Mouse (Mus musculus) spleen, adult 2 months (tissue): Measurements from ENCODE around the gene Runx1. TPM values are rescaled to one million over a fixed set of nuclear protein-coding genes. Genes with fewer than 3 reads are reported as not detected.

Source experiments
- DNase-seq, 2 experiments: peaks; one replicate each; pipeline versions ENCODE4 v3.0.0 to v3.0.0-alpha.2; 2012 to 2021; ENCODE audit warnings: low spot score in 2 of 2, low read depth in 1 of 2
- H3K27ac ChIP-seq: fragments of 200-500 bp; 2 replicates; pipeline ENCODE4 v1.5.1; 2012; ENCODE audit warnings: low read length, inconsistent platforms; ENCODE audit not compliant: insufficient read depth
- H3K27me3 ChIP-seq: fragments of 200-500 bp; 2 replicates; pipeline ENCODE4 v1.6.1; 2012; ENCODE audit warnings: mild to moderate bottlenecking, moderate library complexity, low read length, inconsistent platforms; ENCODE audit not compliant: control insufficient read depth, insufficient read depth
- H3K36me3 ChIP-seq: fragments of 200-500 bp; 2 replicates; pipeline ENCODE4 v1.6.1; 2012; ENCODE audit warnings: mild to moderate bottlenecking, low read length, inconsistent platforms; ENCODE audit not compliant: control insufficient read depth, insufficient read depth
- H3K4me1 ChIP-seq: fragments of 200-500 bp; 2 replicates; pipeline ENCODE4 v1.6.1; 2011; ENCODE audit warnings: inconsistent platforms; ENCODE audit not compliant: control insufficient read depth, insufficient read depth, insufficient read length
- H3K4me3 ChIP-seq: fragments of 200-500 bp; 2 replicates; pipeline ENCODE4 v1.5.1; 2011; ENCODE audit warnings: mild to moderate bottlenecking, inconsistent platforms; ENCODE audit not compliant: insufficient read depth, insufficient read length; ENCODE audit errors: extremely low read depth
- CTCF ChIP-seq: fragments of 200-500 bp; IDR thresholded peaks from 2 replicates; pipeline ENCODE4 v1.5.1; 2011; ENCODE audit warnings: mild to moderate bottlenecking, inconsistent platforms; ENCODE audit not compliant: insufficient read depth, insufficient read length, insufficient replicate concordance; ENCODE audit errors: extremely low read depth
- POLR2A ChIP-seq: fragments of 200-500 bp; IDR thresholded peaks from 2 replicates; pipeline ENCODE4 v1.6.1; 2011; ENCODE audit warnings: low read depth, low read length, inconsistent platforms
- WGBS: fragments of 180-500 bp; shearing (Covaris S2); methylation state at CpG from one replicate; pipeline ENCODE4 v1.1.7; 2018; 5-methylcytosine and 5-hydroxymethylcytosine counted together
- polyA plus RNA-seq: library from polyadenylated mRNA; depleted of rRNA; stranded (reverse); fragments of >200 nt; gene quantifications from 2 replicates; pipeline ENCODE4 v1.2.3, GENCODE M21; 2012

Runx1 gene
- polyA plus RNA-seq, 1 experiment, result 26.7 TPM

GRCm38 (mm10) chr16:92641053-92641452 is 184.9 kb downstream of the Runx1 start:
- peaks cover 13% of the 10 kb centered on the region; the same call in 1 of the 2 replicates for H3K4me1 ChIP-seq
- peak in 1 of 2 experiments; percentile 56 for DNase-seq
- no peaks in the 10 kb centered on the region for H3K27me3 ChIP-seq
- H3K4me3 ChIP-seq, result no peak overlapping the region
- H3K36me3 ChIP-seq, result peaks cover 5% of the 10 kb centered on the region
- WGBS, result 50% methylated on average over 6 of the region's 6 CpGs
- TF ChIP-seq CTCF (no peak), POLR2A (no peak)
- H3K27ac ChIP-seq, result no peak overlapping the region

DNA sequence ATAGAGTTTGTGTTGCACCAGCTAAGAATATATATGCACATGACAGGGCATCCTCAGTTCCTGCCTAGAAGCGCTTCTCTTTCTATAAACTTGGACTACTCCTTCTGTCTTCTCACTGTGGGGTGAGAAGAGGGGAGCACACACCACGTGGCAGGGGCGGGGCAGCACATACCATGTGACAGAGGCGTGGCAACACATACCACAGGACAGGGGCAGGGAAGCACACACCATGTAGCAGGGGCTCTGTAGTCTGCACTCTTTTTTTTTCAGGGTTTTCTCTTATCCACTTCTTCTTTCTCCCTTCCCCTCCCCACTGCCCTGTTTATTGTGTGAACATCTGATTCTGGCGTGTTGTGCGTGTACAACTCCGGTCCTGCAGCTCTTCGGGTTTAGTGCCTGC is 186.9 kb downstream of the Runx1 start:
- Histone ChIP-seq H3K4me3 (no peak overlapping the region), H3K27me3 (no peaks in the 10 kb centered on the region), H3K36me3 (peaks cover 8% of the 10 kb centered on the region), H3K4me1 (no peaks in the 10 kb centered on the region), H3K27ac (no peak overlapping the region)
- no peak for DNase-seq
- 69% methylated on average over 8 of the region's 8 CpGs for WGBS
- TF ChIP-seq CTCF (no peak), POLR2A (no peak)

DNA sequence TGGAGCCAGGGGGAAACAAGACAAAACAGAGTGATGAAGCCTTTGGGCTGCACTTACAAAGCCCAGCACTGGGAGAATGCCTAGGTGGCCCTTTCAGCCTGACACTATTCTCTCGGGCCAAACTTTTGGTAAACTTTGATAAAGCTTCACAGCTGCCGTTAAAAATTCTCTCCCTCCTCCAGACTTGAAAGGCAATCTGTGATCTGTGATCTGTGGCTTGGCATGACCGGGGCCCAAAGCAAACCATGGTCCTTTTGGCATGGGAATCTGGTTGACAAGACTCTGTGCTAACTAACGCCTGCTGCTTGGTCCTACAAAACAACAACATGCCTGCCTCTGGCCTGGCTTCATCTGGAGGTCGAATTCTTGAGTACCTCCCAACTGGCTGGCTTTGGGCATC is 188.9 kb downstream of the Runx1 start:
- DNase-seq, result no peak
- Histone ChIP-seq H3K4me1 (no peaks in the 10 kb centered on the region), H3K4me3 (no peak overlapping the region)

DNA sequence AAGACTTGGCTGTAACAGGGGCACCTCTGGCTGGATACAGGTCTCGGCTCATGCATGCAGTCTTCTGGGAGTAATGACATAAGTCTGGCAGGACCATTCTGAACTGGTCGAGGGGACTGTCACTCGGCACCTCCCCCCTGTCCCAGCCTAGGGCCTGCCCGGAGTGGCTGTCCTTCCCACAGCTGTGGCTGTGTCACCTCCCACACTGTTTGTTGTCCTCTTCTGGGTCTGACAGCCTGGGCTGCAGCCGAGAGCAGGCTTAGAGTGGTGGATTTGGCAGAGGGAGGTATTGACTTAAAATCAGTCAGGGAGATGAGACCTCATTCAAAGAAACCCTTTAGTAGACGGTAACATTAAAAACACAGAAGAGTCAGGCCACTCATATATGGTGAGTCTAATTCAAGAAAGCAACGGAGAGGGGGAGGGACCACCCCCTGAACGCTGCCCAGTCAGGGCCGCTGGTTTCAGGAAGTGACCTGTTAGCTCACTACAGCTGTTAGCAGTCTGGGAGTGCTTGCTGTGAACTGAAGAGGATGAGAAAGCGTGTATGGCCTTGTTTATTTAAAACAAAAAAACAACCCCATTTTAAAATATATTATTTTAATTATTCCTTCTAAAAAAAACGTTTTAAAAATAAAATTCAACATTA is 193.7 kb downstream of the Runx1 start:
- TF ChIP-seq CTCF (no peak), POLR2A (no peak)
- WGBS, result 68% methylated on average over 11 of the region's 11 CpGs
- no peak overlapping the region for H3K4me3 ChIP-seq
- H3K27ac ChIP-seq, result no peak overlapping the region
- no peaks in the 10 kb centered on the region for H3K4me1 ChIP-seq
- H3K36me3 ChIP-seq, result peaks cover 10% of the 10 kb centered on the region
- DNase-seq, result no peak
- no peaks in the 10 kb centered on the region for H3K27me3 ChIP-seq

More for the DNA sequence above, 188.9 kb downstream of the Runx1 start:
- H3K36me3 ChIP-seq, result peaks cover 6% of the 10 kb centered on the region; the same call in 1 of the 2 replicates
- WGBS, result 84% methylated on average over 5 of the region's 5 CpGs
- no peak overlapping the region for H3K27ac ChIP-seq
- no peaks in the 10 kb centered on the region for H3K27me3 ChIP-seq
- no peak for TF ChIP-seq CTCF
- TF ChIP-seq POLR2A, result no peak

DNA sequence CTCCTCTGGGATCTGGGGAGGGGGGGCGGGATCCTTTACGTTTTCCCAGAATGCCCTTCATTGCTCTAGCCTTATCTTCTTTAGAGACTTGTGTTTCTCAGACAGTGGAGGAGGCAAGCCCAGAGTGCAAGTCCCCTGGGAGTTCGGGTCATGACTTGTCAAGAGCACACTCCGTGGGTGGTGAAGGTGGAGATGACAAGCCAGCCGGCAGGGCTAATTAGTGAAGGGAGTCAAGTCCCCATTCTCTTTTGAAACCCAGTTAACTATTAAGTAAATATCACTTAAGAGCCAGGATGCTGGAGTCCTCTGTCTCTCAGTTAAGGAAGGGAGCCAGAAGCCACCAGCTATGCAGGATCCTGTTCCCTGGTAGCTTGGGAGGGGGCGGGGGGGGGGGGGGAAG is 194.3 kb downstream of the Runx1 start:
- DNase-seq, result no peak
- Histone ChIP-seq H3K4me1 (no peaks in the 10 kb centered on the region), H3K36me3 (peaks cover 10% of the 10 kb centered on the region), H3K27me3 (no peaks in the 10 kb centered on the region), H3K27ac (no peak overlapping the region), H3K4me3 (no peak overlapping the region)
- 75% methylated on average over 6 of the region's 6 CpGs for WGBS
- TF ChIP-seq CTCF (no peak), POLR2A (no peak)

GRCm38 (mm10) chr16:92630950-92631349 is 195.0 kb downstream of the Runx1 start:
- WGBS, result 90% methylated on average over 5 of the region's 5 CpGs
- no peaks in the 10 kb centered on the region for H3K27me3 ChIP-seq
- H3K27ac ChIP-seq, result no peak overlapping the region
- DNase-seq, result no peak
- peaks cover 10% of the 10 kb centered on the region for H3K36me3 ChIP-seq
- no peak overlapping the region for H3K4me3 ChIP-seq
- TF ChIP-seq CTCF (no peak), POLR2A (no peak)
- H3K4me1 ChIP-seq, result no peaks in the 10 kb centered on the region

- 95% methylated on average over 7 of the region's 7 CpGs for WGBS
- H3K36me3 ChIP-seq, result peaks cover 8% of the 10 kb centered on the region
- TF ChIP-seq CTCF, result no peak
- TF ChIP-seq POLR2A, result no peak
Measured at GRCm38 (mm10) chr16:92629829-92630228, 196.1 kb downstream of the Runx1 start.

More at GRCm38 (mm10) chr16:92629829-92630228, 196.1 kb downstream of the Runx1 start:
- no peak for DNase-seq
- Histone ChIP-seq H3K4me3 (no peak overlapping the region), H3K27ac (no peak overlapping the region), H3K27me3 (no peaks in the 10 kb centered on the region), H3K4me1 (no peaks in the 10 kb centered on the region)
